Mouse (Mus musculus): ENCODE data around the gene Tmem161a.

- TF ChIP-seq CTCF (IDR thresholded peaks at IDR 0.05; ENCODE audit: low read depth) = no peak
- TF ChIP-seq EP300 (IDR thresholded peaks at IDR 0.05; ENCODE audit: low read depth) = no peak
Measured at GRCm38 (mm10) chr8:70178231-70178630, 6.1 kb downstream of the Tmem161a start.

All from heart, postnatal 0 days (tissue).